Mouse (Mus musculus): ENCODE results near the gene Pabpc4. TPM values are rescaled to one million over a fixed set of nuclear protein-coding genes. Genes with fewer than 3 reads are reported as not detected.

Gene Pabpc4
- total and polyA plus RNA-seq, 3 experiments: 394 to 684 TPM; not detected in 1

DNA sequence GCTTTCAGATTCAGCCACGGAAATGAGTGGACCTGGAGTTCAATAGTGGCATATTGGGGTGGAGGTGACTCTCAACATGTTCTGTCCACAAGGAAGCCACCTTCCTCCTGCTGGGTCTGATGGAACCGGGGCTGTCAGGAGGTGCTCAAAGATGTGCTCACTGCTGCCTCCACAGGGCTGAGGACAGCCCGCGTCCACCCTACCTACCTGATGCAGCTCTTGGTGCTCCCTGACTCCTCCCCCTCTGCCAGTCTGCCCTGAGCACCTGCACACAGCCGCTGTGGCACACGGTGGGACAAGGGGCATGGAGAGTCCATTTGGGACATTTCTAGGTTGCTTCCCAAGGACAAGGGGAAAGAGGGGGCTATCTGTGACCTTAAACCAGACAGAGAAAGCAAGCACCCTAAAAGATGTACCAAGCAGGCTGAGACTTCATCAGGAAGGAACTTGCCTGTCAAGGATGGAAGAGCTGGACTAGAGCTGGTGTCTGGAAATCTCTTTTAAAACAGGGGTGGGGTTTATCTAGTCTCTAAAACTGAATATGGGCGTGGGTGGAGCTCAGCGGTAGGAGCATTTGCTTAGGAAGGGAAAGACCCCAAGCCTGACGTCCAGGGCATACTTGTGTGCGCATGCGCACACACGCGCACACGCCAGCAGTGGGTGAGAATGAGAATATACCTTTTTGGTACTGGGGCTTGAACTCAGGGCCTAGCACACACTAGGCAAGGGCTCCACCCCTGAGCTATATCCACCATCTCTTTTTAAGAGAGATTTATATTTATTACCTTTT lies 73.8 kb downstream of the Pabpc4 start:
- Histone ChIP-seq H3K4me1 (ENCODE audit: control insufficient read depth in 1 of 2, insufficient read depth in 2 of 2, low read length in 2 of 2) (no peaks in the 10 kb centered on the region), H3K9me3 (replicated peaks; ENCODE audit: insufficient read depth, low read length) (no peaks in the 10 kb centered on the region), H3K27me3 (ENCODE audit: control insufficient read depth in 1 of 2, insufficient read depth in 2 of 2, low read length in 2 of 2) (no peaks in the 10 kb centered on the region), H3K27ac (ENCODE audit: control insufficient read depth, low read depth, low read length) (no peak overlapping the region), H3K36me3 (ENCODE audit: control insufficient read depth in 1 of 2, insufficient read depth in 2 of 2, low read length in 2 of 2) (no peaks in the 10 kb centered on the region), H3K79me2 (ENCODE audit: control insufficient read depth, insufficient read depth, low read length, poor library complexity) (no peaks in the 10 kb centered on the region), H3K9ac (ENCODE audit: control insufficient read depth, low read depth, low read length, poor library complexity, severe bottlenecking) (no peak overlapping the region), H3K4me3 (ENCODE audit: control insufficient read depth in 1 of 2, insufficient read depth in 1 of 2, low read depth in 2 of 2, low read length in 2 of 2) (no peak overlapping the region)
- DNase-seq (ENCODE audit: low read depth, low spot score): no peak
- TF ChIP-seq TAL1 (IDR thresholded peaks at IDR 0.05; ENCODE audit: low read length) (no peak), RCOR1 (IDR thresholded peaks at IDR 0.05; ENCODE audit: low read depth, low read length) (no peak), MAZ (IDR thresholded peaks at IDR 0.05; ENCODE audit: low read depth, low read length) (no peak), NELFE (IDR thresholded peaks at IDR 0.05; ENCODE audit: low read depth, low read length) (no peak), CTCF (IDR thresholded peaks at IDR 0.05 in 2 of 3, conservative IDR thresholded peaks at IDR 0.05 in 1 of 3; ENCODE audit: control insufficient read depth in 1 of 3, insufficient read depth in 1 of 3, low read depth in 2 of 3, low read length in 3 of 3, poor library complexity in 1 of 3, severe bottlenecking in 1 of 3) (peak in 1 of 3 experiments; percentile 17; a peak in 1 of 6 replicates)

DNA sequence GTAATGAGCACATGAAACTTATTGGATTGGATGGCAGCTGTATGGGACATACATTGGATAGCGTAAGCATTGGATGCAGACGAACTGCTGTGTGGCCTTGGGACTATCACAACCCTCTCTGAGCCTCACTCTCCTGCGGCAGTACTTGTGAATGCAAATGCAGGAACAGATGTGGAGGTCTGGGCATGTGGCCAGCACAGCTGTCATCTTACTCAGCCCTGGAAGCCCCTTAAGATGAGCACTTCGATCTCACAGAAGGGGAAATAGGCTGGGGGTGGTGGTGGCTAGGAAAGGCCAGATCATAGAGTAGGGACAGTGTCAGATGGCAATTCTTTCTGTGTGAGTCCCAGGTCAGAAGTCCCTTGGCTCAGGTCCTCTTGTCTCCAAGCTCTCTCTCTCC lies 75.5 kb downstream of the Pabpc4 start:
- DNase-seq (ENCODE audit: low read depth, low spot score): peak; percentile 36
- H3K4me1 ChIP-seq (ENCODE audit: control insufficient read depth in 1 of 2, insufficient read depth in 2 of 2, low read length in 2 of 2): no peaks in the 10 kb centered on the region
- no peak overlapping the region for H3K9ac ChIP-seq (ENCODE audit: control insufficient read depth, low read depth, low read length, poor library complexity, severe bottlenecking)
- H3K9me3 ChIP-seq (replicated peaks; ENCODE audit: insufficient read depth, low read length): no peaks in the 10 kb centered on the region
- no peaks in the 10 kb centered on the region for H3K36me3 ChIP-seq (ENCODE audit: control insufficient read depth in 1 of 2, insufficient read depth in 2 of 2, low read length in 2 of 2)
- H3K79me2 ChIP-seq (ENCODE audit: control insufficient read depth, insufficient read depth, low read length, poor library complexity): no peaks in the 10 kb centered on the region
- H3K27me3 ChIP-seq (ENCODE audit: control insufficient read depth in 1 of 2, insufficient read depth in 2 of 2, low read length in 2 of 2): no peaks in the 10 kb centered on the region
- H3K4me3 ChIP-seq (ENCODE audit: control insufficient read depth in 1 of 2, insufficient read depth in 1 of 2, low read depth in 2 of 2, low read length in 2 of 2): no peak overlapping the region
- H3K27ac ChIP-seq (ENCODE audit: control insufficient read depth, low read depth, low read length): no peak overlapping the region
- TF ChIP-seq RCOR1 (IDR thresholded peaks at IDR 0.05; ENCODE audit: low read depth, low read length) (no peak), TCF12 (IDR thresholded peaks at IDR 0.05; ENCODE audit: low read depth, low read length) (no peak), MYC (IDR thresholded peaks at IDR 0.05; ENCODE audit: low read depth, low read length) (no peak), ZC3H11A (IDR thresholded peaks at IDR 0.05; ENCODE audit: low read depth, low read length) (no peak), MAFK (IDR thresholded peaks at IDR 0.05; ENCODE audit: borderline replicate concordance, low read depth, low read length) (no peak), USF1 (IDR thresholded peaks at IDR 0.05; ENCODE audit: low read depth, low read length) (no peak), MEF2A (IDR thresholded peaks at IDR 0.05; ENCODE audit: extremely low read depth, insufficient replicate concordance, low read depth, low read length, poor library complexity, severe bottlenecking) (no peak)

DNA sequence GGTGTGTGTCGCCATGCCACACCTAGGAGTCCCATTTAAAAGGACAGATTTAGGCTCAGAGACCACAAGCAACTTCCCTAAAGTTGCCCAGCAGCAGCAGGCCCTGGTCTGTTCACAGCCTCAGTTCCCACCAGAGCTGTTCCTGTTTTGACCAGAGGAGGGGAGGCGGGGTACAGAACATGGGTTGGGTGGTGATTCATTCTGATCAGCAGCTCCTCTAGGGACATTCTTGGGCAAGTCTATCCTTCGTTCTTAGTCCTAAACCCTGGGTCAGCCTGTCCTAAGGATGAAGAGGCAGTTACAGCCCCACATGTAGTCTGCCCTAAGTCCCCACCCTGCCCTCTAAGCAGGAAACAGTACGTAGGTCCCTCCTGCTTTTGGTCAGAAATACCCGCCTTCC lies 78.1 kb downstream of the Pabpc4 start:
- no peaks in the 10 kb centered on the region for H3K79me2 ChIP-seq (ENCODE audit: control insufficient read depth, insufficient read depth, low read length, poor library complexity)
- no peak overlapping the region for H3K27ac ChIP-seq (ENCODE audit: control insufficient read depth, low read depth, low read length)
- H3K9ac ChIP-seq (ENCODE audit: control insufficient read depth, low read depth, low read length, poor library complexity, severe bottlenecking): no peak overlapping the region
- no peak overlapping the region for H3K4me3 ChIP-seq (ENCODE audit: control insufficient read depth in 1 of 2, insufficient read depth in 1 of 2, low read depth in 2 of 2, low read length in 2 of 2)
- no peaks in the 10 kb centered on the region for H3K27me3 ChIP-seq (ENCODE audit: control insufficient read depth in 1 of 2, insufficient read depth in 2 of 2, low read length in 2 of 2)
- no peaks in the 10 kb centered on the region for H3K4me1 ChIP-seq (ENCODE audit: control insufficient read depth in 1 of 2, insufficient read depth in 2 of 2, low read length in 2 of 2)
- H3K9me3 ChIP-seq (replicated peaks; ENCODE audit: insufficient read depth, low read length): no peaks in the 10 kb centered on the region
- no peaks in the 10 kb centered on the region for H3K36me3 ChIP-seq (ENCODE audit: control insufficient read depth in 1 of 2, insufficient read depth in 2 of 2, low read length in 2 of 2)
- peak; percentile 59 for DNase-seq (ENCODE audit: low read depth, low spot score)
- no peak for TF ChIP-seq GABPA (IDR thresholded peaks at IDR 0.05; ENCODE audit: low read depth, low read length)
- peak in 1 of 3 experiments; percentile 9; a peak in 1 of 6 replicates for TF ChIP-seq CTCF (IDR thresholded peaks at IDR 0.05 in 2 of 3, conservative IDR thresholded peaks at IDR 0.05 in 1 of 3; ENCODE audit: control insufficient read depth in 1 of 3, insufficient read depth in 1 of 3, low read depth in 2 of 3, low read length in 3 of 3, poor library complexity in 1 of 3, severe bottlenecking in 1 of 3)
